Mouse (Mus musculus): ENCODE results near the gene Bbof1.

DNA sequence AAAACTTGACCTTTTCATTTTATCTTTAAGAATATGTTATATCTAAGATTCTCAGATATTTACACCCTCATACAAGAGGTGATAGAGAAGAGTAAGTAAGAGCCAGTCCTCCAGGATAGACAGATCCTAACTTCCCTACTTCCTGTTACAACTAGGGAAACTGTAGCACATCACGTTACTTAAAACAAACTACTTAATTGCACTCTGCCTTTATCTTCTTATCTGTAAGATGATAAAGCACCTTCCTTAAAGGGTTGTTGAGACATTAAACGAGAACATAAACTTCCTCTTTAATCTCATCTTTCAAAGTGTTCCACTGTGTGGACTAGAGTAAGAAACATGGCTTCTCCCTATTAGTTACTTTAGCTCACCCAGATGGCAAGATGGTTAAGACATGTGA, 29.8 kb downstream of the Bbof1 start:
- TF ChIP-seq EP300 (IDR thresholded peaks at IDR 0.05): no peak
- no peak for TF ChIP-seq CTCF (IDR thresholded peaks at IDR 0.05)

Measured in lung, postnatal 0 days (tissue).